Mouse (Mus musculus): ENCODE results near the gene Stil.

GRCm38 (mm10) chr4:115078892-115079820, 79.2 kb downstream of the Stil start:
- no peak for TF ChIP-seq CHD2 (IDR thresholded peaks at IDR 0.05; ENCODE audit: low read depth, low read length)
- no peak for TF ChIP-seq ZNF384 (IDR thresholded peaks at IDR 0.05; ENCODE audit: low read depth, low read length)
- no peak for TF ChIP-seq MAFK (IDR thresholded peaks at IDR 0.05; ENCODE audit: insufficient read depth, low read depth, low read length)
- no peak for TF ChIP-seq ZC3H11A (IDR thresholded peaks at IDR 0.05; ENCODE audit: borderline replicate concordance, low read depth, low read length)
